Mouse (Mus musculus) naive thymus-derived CD4-positive, alpha-beta T cell, adult 2 months (primary cell): ENCODE results near the gene Nipa2.
"Not testable (repeated sequence)": the region's sequence is repeated elsewhere in the genome, so short reads cannot be mapped to it uniquely, and the experiment has no call there.

Source experiments
- DNase-seq: peaks from one replicate; pipeline ENCODE4 v3.0.0-alpha.2; 2011; ENCODE audit warnings: low read depth

Nipa2 gene

DNA sequence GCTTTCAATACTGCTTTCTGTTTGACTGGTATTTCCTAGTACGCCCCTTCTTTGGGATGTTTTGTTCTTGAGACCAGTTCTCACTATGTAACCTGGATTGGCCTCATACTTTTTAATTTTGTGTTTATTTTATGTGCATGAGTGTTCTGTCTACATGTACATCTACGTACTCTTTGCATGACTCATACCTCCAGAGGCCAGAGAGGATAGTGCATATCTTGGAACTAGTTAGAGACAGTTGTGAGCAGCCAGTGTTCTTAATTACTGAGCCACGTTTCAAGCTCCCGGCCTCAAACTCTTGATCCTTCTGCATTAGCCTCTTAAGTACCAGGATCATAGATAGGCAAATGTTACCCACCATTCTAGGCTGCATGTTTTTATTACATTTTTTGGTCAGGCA is 23.9 kb downstream of the Nipa2 start:
- no peak for DNase-seq

DNA sequence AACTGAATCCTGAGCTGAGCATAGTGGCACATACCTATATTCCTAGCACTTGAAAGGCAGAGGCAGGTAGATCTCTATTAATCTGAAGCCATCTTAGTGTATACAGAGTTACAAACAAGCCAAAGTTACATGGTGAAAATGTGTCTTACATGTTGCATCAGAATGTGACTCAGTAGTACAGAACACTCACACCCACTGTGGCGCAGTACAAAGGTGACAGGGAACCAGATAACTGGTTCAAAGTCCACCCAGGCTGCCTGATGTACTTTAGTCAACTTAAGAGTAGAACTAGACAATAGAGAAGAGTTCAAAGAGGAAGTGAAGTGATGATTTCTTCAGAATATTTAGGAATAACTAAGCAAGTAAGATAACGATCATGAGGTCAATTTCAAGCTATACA is 27.3 kb downstream of the Nipa2 start:
- DNase-seq, result no peak

DNA sequence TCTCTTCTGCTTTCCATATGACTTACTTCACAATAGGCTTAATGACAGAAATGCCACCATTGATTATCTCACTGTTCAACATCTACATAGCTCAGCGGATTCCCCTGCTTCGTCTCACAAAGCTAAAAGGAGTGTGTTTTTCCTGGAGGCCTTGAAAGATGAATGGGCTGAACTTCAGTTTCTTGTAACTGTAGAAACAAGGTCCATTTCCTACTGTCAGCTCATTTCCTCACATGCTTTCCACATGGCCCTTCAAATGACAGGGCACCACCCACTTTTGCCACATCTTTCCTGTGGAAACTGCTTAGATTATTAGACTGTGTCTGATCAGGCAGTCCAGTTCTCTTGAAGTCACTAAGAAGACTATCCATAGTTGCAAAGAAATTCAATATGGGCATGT is 33.6 kb downstream of the Nipa2 start:
- DNase-seq, result no peak

DNA sequence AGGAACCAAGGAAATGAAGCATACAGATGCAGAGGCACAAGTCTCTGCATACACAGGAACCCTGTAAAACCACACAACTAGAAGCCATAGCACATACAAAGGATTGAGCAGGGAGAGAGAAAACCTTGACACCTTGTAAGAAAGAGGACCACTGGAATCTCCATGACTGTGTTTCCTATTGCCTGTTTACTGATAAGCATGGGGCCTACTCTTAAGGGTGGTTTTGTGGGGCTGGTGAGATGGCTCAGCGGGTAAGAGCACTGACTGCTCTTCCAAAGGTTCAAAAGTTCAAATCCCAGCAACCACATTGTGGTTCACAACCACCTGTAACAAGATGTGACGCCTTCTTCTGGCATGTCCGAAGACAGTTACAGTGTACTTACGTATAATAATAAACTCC is 35.0 kb downstream of the Nipa2 start:
- no peak for DNase-seq

DNA sequence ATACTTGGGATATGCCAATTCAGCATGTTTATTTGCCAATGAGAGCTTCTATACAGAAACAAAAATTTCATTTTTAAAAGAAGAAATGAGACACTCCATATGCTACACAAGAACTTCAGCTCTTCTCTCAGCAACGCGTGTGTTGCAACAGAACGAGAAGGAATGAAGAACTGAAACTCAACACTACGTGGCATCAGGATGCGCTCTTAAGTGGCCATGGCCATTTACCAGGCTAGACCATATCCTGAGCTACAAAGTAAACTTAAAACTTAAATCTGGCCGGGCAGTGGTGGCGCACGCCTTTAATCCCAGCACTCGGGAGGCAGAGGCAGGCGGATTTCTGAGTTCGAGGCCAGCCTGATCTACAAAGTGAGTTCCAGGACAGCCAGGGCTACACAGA is 43.9 kb downstream of the Nipa2 start:
- not testable (repeated sequence) for DNase-seq

DNA sequence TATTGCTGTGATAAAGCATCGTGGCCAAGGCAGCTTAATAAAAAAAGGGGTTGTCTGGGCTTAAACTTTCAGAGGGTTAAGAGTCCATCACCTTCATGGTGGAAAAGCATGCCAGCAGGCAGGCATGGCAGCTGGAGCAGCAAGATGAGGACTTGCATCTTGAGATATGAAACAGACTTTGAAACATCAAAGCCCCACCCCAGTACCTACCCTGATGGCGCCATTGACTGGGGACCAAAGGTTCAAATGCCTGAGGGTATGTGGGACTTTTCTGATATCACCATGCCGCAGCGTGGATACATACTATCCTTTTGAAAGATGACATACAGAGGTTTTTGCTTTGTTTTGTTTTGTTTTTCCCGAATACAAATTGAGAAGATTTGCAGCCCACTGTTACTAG is 50.2 kb downstream of the Nipa2 start:
- no peak for DNase-seq

DNA sequence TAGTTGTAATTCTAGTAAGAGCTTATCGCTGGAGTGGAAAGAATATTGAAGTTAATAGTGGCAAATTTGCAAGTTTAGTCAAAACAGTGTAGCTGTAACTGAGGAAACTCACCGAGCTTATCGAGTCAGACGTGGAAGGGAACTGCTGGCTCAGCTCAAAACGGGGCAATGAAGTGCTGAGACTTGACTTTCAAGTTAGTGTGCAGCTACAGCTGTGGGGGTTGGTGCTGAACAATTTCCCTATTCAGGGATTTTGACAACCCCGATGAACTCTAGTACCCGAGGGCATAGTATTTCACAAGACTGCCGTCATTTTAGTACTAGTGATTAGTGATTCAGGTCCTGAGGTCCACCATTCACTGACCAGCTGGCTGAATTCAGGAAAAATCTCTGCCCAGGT is 50.9 kb downstream of the Nipa2 start:
- no peak for DNase-seq

DNA sequence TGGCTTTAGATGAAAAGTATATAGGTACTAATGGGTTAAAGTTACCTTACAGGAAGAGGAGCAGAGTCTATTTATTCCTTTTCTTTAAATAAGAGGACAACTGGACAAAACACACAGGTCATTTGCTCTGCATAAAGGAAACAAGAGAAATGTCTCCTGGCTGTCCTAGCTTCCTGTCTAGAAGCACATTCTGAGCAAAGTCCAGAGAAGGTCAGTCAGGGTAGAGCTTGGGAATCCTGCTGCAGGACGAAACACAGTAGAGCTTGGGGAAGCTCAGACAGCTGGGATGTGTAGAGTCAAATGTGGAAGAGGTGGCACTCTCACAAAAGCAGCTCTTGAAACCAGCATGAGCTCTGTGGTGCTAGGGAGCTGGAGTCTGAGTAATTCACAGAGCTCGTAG is 51.9 kb downstream of the Nipa2 start:
- no peak for DNase-seq

DNA sequence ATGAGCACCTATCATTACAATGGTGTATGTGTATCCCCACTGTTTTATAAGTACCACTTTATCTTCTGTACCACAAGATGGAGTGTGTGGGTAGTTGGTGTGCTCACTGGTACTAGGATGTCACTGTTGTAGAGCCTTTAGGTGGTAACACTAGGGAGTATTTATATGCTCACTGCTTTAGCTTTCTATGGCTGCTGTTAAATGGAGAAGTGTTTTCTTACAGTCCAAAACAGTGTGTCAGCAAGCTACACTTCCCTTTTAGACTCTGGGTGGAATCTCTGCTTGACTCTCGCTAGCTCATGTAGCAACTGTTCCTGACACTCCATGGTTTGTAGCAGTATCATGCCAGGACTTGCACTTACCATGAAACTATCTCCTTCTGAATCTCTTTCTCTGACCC is 52.8 kb downstream of the Nipa2 start:
- DNase-seq, result no peak

DNA sequence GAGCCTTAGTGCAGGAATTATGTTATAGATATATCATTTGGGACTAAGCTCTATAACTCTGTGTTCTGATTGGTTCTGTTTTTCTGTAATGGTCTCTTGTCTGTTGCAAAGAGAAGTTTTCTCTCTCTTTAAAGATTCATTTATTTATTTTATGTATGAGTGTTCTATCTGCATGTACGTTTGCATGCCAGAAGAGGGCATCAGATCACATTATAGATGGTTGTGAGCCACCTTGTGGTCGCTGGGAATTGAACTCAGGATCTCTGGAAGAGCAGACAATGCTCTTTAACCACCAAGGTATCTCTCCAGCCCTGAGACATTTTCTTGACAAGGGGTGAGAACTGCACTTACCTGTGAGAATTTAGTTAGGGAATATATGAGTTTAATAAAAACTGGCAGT is 56.8 kb downstream of the Nipa2 start:
- DNase-seq, result no peak

DNA sequence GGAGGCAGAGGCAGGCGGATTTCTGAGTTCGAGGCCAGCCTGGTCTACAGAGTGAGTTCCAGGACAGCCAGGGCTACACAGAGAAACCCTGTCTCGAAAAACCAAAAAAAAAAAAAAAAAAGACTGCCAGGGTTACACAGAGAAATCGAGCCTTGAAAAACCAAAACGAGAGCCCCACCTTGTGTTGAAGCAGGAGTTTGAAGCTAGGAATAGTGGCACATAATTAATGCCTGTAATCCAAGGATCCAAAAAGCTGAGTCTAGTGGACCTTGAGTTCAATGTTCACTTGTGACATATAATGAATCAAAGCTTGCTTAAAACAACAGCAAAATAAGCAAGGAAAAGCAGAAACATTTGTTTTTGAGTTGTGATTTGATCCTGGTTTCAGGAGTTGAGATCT is 58.5 kb downstream of the Nipa2 start:
- DNase-seq, result no peak

DNA sequence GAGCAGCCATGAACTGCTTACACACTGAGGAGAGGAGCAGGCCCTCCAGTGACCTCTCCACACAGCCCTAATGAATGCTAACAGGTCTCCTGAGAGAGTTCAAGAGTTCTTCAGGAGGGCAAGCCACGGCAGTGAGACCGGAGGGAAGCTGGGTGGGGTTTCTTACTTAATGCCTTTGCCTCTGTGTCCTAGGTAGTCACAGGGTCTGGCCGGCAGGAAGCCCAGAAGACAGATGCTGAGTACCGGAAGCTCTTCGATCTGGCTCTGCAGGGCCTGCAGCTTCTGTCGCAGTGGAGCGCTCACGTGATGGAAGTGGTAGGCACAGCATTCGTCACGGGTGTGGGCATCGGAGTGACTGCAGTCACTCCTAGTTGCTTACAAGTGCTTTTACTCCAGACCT is 70.5 kb downstream of the Nipa2 start:
- peak; percentile 22 for DNase-seq

DNA sequence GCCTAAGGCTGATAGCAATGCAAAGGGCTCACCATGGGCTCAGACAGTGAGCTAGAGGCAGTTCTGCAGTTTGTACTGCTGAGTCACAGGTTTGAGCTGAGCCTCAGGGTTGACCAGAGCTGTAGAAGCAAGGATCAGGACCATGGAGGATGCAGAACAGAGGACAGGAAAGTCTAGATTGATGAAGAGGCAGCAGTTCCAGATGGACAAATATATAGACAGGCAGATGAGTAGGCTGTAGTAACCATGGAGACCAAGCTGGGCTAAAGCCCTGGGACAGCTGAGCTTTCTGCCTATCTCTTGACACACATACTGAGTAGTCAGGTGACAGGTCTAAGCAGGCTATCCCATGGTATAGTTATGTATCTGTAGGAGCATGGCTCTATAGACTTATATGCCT is 71.5 kb downstream of the Nipa2 start:
- no peak for DNase-seq

DNA sequence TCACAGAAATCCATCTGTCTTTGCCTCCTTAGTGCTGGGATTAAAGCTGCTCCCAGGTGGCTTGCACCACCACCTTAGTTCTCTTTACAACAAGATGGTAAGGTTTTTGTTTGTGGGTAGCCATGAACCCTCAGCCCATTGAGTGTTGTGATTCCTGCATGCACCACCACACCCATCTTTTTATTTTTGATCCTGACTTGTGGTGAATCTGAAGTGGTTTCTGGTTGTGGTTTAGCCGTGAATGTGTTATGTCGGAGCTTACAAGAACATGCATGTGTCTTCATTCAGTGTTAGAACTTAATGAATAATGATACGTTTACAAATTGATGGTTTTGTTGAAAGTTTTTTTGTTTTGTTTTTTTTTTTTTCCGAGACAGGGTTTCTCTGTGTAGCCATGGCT is 72.3 kb downstream of the Nipa2 start:
- DNase-seq, result peak; percentile 55

DNA sequence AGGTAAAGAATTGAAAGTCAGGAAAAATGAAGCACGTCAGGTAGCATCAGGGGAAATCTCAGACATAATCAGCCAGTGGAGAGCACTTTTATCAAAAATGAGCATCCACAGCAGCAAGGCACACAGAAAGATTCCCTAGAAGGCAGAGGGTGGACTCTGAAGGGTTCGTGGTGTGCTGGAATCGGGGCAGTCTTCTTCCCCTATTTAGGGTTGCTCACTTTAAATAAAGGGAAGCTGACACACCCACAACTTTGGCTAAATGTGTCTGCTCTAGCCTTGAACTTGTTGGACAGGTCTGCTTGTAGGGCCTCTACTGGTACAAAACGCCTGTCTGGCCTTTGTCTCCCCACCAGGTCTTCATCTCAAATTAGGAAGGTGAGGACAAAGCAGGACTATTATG is 73.7 kb downstream of the Nipa2 start:
- DNase-seq, result no peak
